Mouse (Mus musculus): Measurements from ENCODE around the gene Ehmt2.

DNA sequence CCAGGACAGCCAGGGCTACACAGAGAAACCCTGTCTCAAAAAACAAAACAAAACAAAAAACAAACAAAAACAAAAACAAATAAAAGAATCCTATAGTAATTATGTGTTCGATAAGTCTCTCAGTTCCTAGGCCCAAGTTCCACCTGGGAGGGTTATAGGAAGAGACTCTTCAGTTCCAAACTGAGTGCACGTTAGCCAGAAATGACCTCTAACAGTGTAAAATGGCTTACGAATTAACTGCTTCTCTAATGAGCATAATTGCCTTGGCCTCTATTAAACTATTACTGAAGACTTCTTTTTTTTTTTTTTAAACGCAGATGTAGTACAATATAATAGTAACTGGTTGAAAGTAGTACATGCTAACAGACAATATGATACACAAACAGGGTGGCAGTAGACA lies 55.6 kb downstream of the Ehmt2 start:
- TF ChIP-seq GATA1 (IDR thresholded peaks at IDR 0.05; ENCODE audit: low read length) (no peak), TAL1 (IDR thresholded peaks at IDR 0.05; ENCODE audit: low read length) (no peak)

Measured in erythroblast, embryonic 14.5 days (primary cell).